Mouse (Mus musculus) large intestine, adult 2 months (tissue): ENCODE data around the gene Ubr4. TPM values are rescaled to one million over a fixed set of nuclear protein-coding genes. Genes with fewer than 3 reads are reported as not detected.
A peak's percentile ranks its signal among the peaks of the same experiment; 100 is the strongest.
"Not testable (repeated sequence)": the region's sequence is repeated elsewhere in the genome, so short reads cannot be mapped to it uniquely, and the experiment has no call there.

Experiments used
- DNase-seq: peaks from one replicate; pipeline ENCODE4 v3.0.0-alpha.2; 2012; ENCODE audit warnings: low read depth, low spot score
- WGBS: fragments of 180-500 bp; shearing (Covaris S2); methylation state at CpG from one replicate; pipeline ENCODE4 v1.1.7; 2018; 5-methylcytosine and 5-hydroxymethylcytosine counted together
- polyA plus RNA-seq: library from polyadenylated mRNA; depleted of rRNA; stranded (reverse); fragments of >200 nt; gene quantifications from 2 replicates; pipeline ENCODE4 v1.2.3, GENCODE M21; 2012; rRNA removed

Ubr4 gene
- polyA plus RNA-seq, 1 experiment = 116 TPM

DNA sequence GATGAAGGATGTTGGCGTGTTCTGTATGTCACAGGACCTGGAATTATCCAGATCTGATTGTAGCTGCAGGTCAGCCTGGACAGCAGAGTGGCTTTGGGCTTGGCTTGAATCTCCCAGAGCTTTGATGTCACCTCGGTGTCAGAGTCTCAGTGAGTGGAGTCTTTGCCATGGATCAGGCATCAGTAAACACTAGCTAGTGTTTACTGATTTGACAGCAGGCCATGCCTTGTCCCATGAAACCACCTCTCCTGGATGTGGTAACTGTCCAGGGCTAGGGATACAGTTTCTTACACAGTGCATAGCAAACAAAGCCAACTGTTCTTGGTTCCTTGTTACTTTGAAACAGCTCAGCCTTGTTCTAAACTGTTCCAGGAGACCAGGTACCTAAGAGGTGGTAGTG, 159.1 kb downstream of the Ubr4 start:
- WGBS = 60% methylated on average over 2 of the region's 2 CpGs
- DNase-seq = no peak

- 33% methylated on average over 2 of the region's 2 CpGs for WGBS
- no peak for DNase-seq
Measured at GRCm38 (mm10) chr4:139512985-139513384, 160.6 kb downstream of the Ubr4 start.

DNA sequence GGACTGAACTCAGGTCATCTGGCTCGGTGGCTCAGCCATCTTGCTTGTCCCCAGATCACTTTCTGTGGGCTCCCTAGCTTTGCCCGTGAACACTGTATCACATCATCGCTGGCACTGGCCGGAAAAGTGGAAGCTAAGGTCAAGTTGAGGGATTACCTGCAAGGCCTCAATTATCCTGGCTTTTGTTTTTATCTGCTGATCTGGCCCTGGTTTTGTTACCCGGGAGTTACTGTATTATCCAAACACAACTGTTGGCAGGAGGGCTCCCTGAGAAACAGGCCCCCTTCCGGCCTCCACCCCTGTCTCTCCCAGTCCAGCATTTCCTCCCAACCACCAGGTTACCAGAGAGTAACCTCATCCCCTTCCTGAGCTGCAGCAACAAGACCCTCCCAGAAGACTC, 166.8 kb downstream of the Ubr4 start:
- no peak for DNase-seq
- 74% methylated on average over 6 of the region's 6 CpGs for WGBS

DNA sequence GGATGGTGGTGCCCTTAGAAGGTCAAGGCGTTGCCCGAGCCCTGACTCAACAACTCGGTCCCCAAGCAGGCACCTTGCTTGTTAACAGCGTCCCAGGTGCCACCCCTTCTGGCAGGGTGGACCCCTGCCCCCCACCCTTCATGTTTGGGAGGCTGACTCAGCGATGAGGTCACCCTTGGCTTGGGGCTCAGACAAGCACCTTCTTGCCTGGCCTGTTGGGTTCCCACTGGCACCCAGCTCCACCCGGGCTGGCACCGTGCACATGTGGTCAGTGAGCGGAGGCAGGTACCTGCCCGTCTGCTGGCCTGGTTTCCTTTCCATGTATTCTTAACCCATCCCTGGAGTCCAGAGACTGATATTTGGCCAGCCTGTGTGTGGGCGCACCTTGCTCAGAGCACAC, 169.5 kb downstream of the Ubr4 start:
- 77% methylated on average over 10 of the region's 10 CpGs for WGBS
- DNase-seq = no peak

- DNase-seq = no peak
- 90% methylated on average over 12 of the region's 12 CpGs for WGBS
Measured at GRCm38 (mm10) chr4:139526475-139526874, 174.1 kb downstream of the Ubr4 start.

DNA sequence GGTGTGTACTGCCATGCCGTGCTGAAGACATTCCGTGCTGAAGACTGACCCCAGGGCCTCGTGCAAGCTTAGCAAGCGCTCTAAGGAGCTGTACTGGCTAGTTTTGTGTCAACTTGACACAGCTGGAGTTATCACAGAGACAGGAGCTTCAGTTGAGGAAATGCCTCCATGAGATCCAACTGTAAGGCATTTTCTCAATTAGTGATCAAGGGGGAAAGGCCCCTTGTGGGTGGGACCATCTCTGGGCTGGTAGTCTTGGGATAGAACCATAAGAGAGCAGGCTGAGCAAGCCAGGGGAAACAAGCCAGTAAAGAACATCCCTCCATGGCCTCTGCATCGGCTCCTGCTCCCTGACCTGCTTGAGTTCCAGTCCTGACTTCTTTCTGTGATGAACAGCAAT, 177.8 kb downstream of the Ubr4 start, which contains the start of gene Iffo2:
Iffo2 (plus strand) TSS at position 301 of the 400 bp plus-strand sequence.
- WGBS = 81% methylated on average over 5 of the region's 5 CpGs
- DNase-seq = not testable (repeated sequence)

GRCm38 (mm10) chr4:139532081-139532480, 179.7 kb downstream of the Ubr4 start:
- no peak for DNase-seq
- 90% methylated on average over 10 of the region's 10 CpGs for WGBS

DNA sequence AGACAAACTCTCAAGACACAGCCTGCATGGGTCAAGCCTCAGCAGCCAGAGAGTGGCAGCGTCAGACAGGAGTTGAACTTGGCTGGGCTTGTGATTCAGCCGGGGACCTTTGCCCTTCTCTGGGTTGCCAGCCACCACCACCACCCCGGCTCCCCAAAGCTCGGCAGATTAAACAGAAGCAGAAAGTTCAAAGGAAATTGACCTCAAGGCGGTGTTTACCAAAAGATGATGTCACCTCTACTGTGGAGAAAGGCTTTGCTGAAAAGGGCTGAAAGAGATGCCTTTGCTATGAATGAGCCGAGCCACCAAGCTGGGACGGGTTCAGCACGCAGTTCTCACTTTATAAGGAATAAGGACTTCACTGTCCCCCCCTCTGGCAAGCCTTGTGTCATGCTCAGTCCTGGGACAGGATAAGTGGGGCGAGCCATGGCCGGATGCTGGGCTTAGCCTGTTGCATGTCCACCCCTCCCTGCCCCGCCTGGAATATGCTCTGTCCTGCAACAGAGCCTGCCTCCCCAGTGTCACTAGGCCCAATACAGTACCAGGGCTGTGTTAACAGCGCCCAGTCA, 182.8 kb downstream of the Ubr4 start:
- WGBS = 12% methylated on average over 12 of the region's 12 CpGs
- peak; percentile 56 for DNase-seq

DNA sequence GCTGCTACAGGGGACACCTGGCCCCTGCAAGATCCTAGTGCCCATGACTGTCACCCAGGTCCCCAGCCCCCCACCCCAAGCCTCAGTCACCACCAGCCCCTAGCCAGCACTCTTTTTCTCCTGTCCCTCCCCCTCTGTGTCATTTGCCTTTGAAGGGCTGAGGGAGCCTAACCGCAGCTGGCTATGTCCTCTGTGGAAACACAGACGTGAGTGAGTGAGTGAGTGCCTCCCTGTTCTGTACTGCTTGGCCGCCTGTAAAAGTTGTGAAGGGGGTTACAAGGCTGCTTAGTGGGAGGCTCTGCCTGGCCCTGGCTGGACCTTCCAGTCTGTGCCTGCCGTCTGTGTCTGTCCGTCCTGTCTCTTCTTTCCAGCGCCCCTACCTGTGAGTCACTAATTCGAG, 183.3 kb downstream of the Ubr4 start:
- no peak for DNase-seq
- WGBS = 43% methylated on average over 7 of the region's 7 CpGs

DNA sequence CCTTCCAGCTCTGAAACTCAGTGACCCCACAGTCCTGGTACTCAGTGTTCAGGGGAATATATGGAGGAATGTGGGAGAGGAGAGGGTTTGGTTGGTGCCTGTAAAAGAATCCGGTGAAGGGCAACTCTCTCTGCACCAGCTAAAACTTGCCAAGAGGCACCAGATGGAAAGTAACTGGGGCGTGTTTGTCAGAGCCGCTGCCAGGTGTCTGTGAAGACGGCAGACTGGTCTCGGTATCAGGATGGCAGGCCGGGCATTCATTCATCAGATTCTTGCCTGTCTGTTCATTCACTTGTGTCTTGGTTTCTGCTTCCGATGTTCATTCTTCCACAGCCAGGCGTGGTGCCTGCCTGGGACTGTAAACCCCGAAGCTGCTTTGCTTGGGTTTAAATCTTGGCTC, 184.3 kb downstream of the Ubr4 start:
- 44% methylated on average over 9 of the region's 9 CpGs for WGBS
- no peak for DNase-seq

Other genes starting within 250 kb of the Ubr4 start
- 81.8 and 87.9 TPM in 2 replicates for gene Minos1, start 221.5 kb upstream of the Ubr4 start, polyA plus RNA-seq
- 213 and 238 TPM in 2 replicates for gene Capzb, start 159.7 kb upstream of the Ubr4 start, polyA plus RNA-seq
- 33.3 and 43.8 TPM in 2 replicates for gene Pqlc2, start 41.9 kb upstream of the Ubr4 start, polyA plus RNA-seq
- 66.6 and 79.6 TPM in 2 replicates for gene Akr7a5, start 41.9 kb upstream of the Ubr4 start, polyA plus RNA-seq
- gene Mrto4, start within 50 bp of the Ubr4 start, polyA plus RNA-seq = 25.0 and 25.7 TPM in 2 replicates
- gene Emc1, start within 50 bp of the Ubr4 start, polyA plus RNA-seq = 16.5 and 25.4 TPM in 2 replicates
- gene Iffo2, start 177.9 kb downstream of the Ubr4 start, polyA plus RNA-seq = 2.6 and 3.2 TPM in 2 replicates